Mouse (Mus musculus) erythroid progenitor cell, adult 5-6 weeks (primary cell): ENCODE data around the gene Serpina3k. TPM values are rescaled to one million over a fixed set of nuclear protein-coding genes. Genes with fewer than 3 reads are reported as not detected.
"Not testable (repeated sequence)": the region's sequence is repeated elsewhere in the genome, so short reads cannot be mapped to it uniquely, and the experiment has no call there.

Source experiments
- ATAC-seq: replicated peaks from 2 replicates; pipeline ENCODE4 v1.8.0; 2016; ENCODE audit warnings: moderate number of reproducible peaks, mild to moderate bottlenecking, moderate TSS enrichment, inconsistent platforms; ENCODE audit not compliant: poor library complexity, low FRiP score, severe bottlenecking
- total RNA-seq, 2 experiments: library from RNA; stranded (forward) in 1 of 2; stranded (reverse) in 1 of 2; fragments of 150-400 nt in 1 of 2; fragments of 186-747, 209-891 nt in 1 of 2; gene quantifications; 2 replicates each; pipeline versions ENCODE4 v1.2.3 to v1.2.4; 2015 to 2017; ENCODE audit warnings: low replicate concordance in 2 of 2

The Serpina3k gene
- total RNA-seq (2015; ENCODE audit: low replicate concordance), result not detected in 2 replicates
- not detected in 2 replicates for total RNA-seq (2017; ENCODE audit: low replicate concordance)

- ATAC-seq, result not testable (repeated sequence)
Measured at GRCm38 (mm10) chr12:104338226-104338625, at the start of gene Serpina3k, which contains the start of gene Serpina3m. Serpina3k (plus strand) TSS chr12:104338486. Serpina3m (plus strand) TSS chr12:104338486.

GRCm38 (mm10) chr12:104289872-104290271, 48.4 kb upstream of the Serpina3k start:
- ATAC-seq, result no peak

GRCm38 (mm10) chr12:104293963-104294362, 44.3 kb upstream of the Serpina3k start:
- no peak for ATAC-seq

- ATAC-seq, result no peak
Measured at GRCm38 (mm10) chr12:104298049-104298448, 40.2 kb upstream of the Serpina3k start.

- ATAC-seq, result no peak
Measured at GRCm38 (mm10) chr12:104305991-104306390, 32.3 kb upstream of the Serpina3k start.

- ATAC-seq, result no peak
Measured at GRCm38 (mm10) chr12:104314253-104314652, 24.0 kb upstream of the Serpina3k start, which contains the start of gene Serpina3j. Serpina3j (plus strand) TSS chr12:104314553.

- no peak for ATAC-seq
Measured at GRCm38 (mm10) chr12:104322454-104322853, 15.8 kb upstream of the Serpina3k start.

GRCm38 (mm10) chr12:104331701-104332100, 6.6 kb upstream of the Serpina3k start:
- no peak for ATAC-seq

- ATAC-seq, result not testable (repeated sequence)
Measured at GRCm38 (mm10) chr12:104336873-104337272, 1.4 kb upstream of the Serpina3k start.

GRCm38 (mm10) chr12:104338705-104339104, 419 bp downstream of the Serpina3k start:
- no peak for ATAC-seq

- ATAC-seq, result not testable (repeated sequence)
Measured at GRCm38 (mm10) chr12:104342489-104342888, 4.2 kb downstream of the Serpina3k start.

GRCm38 (mm10) chr12:104345181-104345580, 6.9 kb downstream of the Serpina3k start:
- no peak for ATAC-seq

- ATAC-seq, result no peak
Measured at GRCm38 (mm10) chr12:104345707-104346106, 7.4 kb downstream of the Serpina3k start.

GRCm38 (mm10) chr12:104347091-104347490, 8.8 kb downstream of the Serpina3k start:
- ATAC-seq, result no peak

GRCm38 (mm10) chr12:104351812-104352211, 13.5 kb downstream of the Serpina3k start:
- ATAC-seq, result not testable (repeated sequence)

GRCm38 (mm10) chr12:104356006-104356405, 17.7 kb downstream of the Serpina3k start:
- ATAC-seq, result no peak

- ATAC-seq, result no peak
Measured at GRCm38 (mm10) chr12:104369986-104370385, 31.7 kb downstream of the Serpina3k start.

- ATAC-seq, result not testable (repeated sequence)
Measured at GRCm38 (mm10) chr12:104377179-104377578, 38.9 kb downstream of the Serpina3k start.

GRCm38 (mm10) chr12:104378351-104378750, 40.1 kb downstream of the Serpina3k start:
- ATAC-seq, result not testable (repeated sequence)

- ATAC-seq, result not testable (repeated sequence)
Measured at GRCm38 (mm10) chr12:104378815-104379214, 40.5 kb downstream of the Serpina3k start.

- ATAC-seq, result no peak
Measured at GRCm38 (mm10) chr12:104379856-104380255, 41.6 kb downstream of the Serpina3k start.

GRCm38 (mm10) chr12:104381071-104381604, 42.9 kb downstream of the Serpina3k start:
- ATAC-seq, result not testable (repeated sequence)
